Mouse (Mus musculus) CH12.LX (cell line): ENCODE measurements around the gene Kpna3. TPM values are rescaled to one million over a fixed set of nuclear protein-coding genes. Genes with fewer than 3 reads are reported as not detected.
A peak's percentile ranks its signal among the peaks of the same experiment; 100 is the strongest.

ENCODE experiments used
- DNase-seq: peaks from one replicate; pipeline ENCODE4 v3.0.0-alpha.2; 2013; ENCODE audit errors: extremely low read depth
- H3K27ac ChIP-seq: 2 replicates; pipeline ENCODE4 v1.5.1; 2012; ENCODE audit warnings: low read depth, mild to moderate bottlenecking, control low read depth, moderate library complexity; ENCODE audit not compliant: insufficient read depth
- H3K27me3 ChIP-seq: replicated peaks from 2 replicates; pipeline ENCODE3; 2012; ENCODE audit warnings: inconsistent platforms
- H3K36me3 ChIP-seq, 2 experiments: replicated peaks in 1 of 2; 2 replicates each; pipeline versions ENCODE3 to v1.6.1; 2012; ENCODE audit warnings: inconsistent platforms in 1 of 2, low read length in 1 of 2, mild to moderate bottlenecking in 1 of 2, mixed read lengths in 1 of 2, moderate library complexity in 1 of 2; ENCODE audit not compliant: control insufficient read depth in 1 of 2, insufficient read depth in 1 of 2
- H3K4me1 ChIP-seq, 2 experiments: 2 replicates each; pipeline ENCODE4 v1.6.1; 2012; ENCODE audit warnings: inconsistent platforms in 1 of 2, moderate library complexity in 1 of 2; ENCODE audit not compliant: insufficient read depth in 2 of 2, control insufficient read depth in 1 of 2
- H3K4me2 ChIP-seq: 2 replicates; pipeline ENCODE4 v1.6.1; 2012; ENCODE audit warnings: low read depth, mild to moderate bottlenecking, control low read depth; ENCODE audit not compliant: poor library complexity, insufficient read depth, severe bottlenecking
- H3K4me3 ChIP-seq, 3 experiments: fragments of 150-350 bp in 1 of 3; sonication (generic) in 1 of 3; replicated peaks in 1 of 3; 2 replicates each; pipeline versions ENCODE3 to v1.5.1; 2011 to 2012; ENCODE audit warnings: low read depth in 2 of 3, low read length in 2 of 3, mild to moderate bottlenecking in 2 of 3, moderate library complexity in 2 of 3, control low read depth in 1 of 3, improper control_type of control experiment in 1 of 3, inconsistent platforms in 1 of 3, mixed read lengths in 1 of 3; ENCODE audit not compliant: poor library complexity in 1 of 3
- H3K79me2 ChIP-seq: replicated peaks from 2 replicates; pipeline ENCODE4 v1.6.1; 2012; ENCODE audit warnings: mild to moderate bottlenecking, moderate library complexity; ENCODE audit not compliant: control insufficient read depth, poor library complexity, insufficient read depth, severe bottlenecking; ENCODE audit errors: extremely low read depth
- H3K9ac ChIP-seq: 2 replicates; pipeline ENCODE4 v1.6.1; 2012; ENCODE audit warnings: low read depth, mild to moderate bottlenecking, control low read depth, moderate library complexity; ENCODE audit not compliant: insufficient read depth
- H3K9me3 ChIP-seq: replicated peaks from 2 replicates; pipeline ENCODE3; 2012; ENCODE audit warnings: low read length, inconsistent platforms, mixed read lengths
- CHD1 ChIP-seq: IDR thresholded peaks from 2 replicates; pipeline ENCODE4 v1.6.1; 2012; ENCODE audit warnings: low read depth, low read length, improper control_type of control experiment, inconsistent platforms
- ELF1 ChIP-seq: IDR thresholded peaks from 2 replicates; pipeline ENCODE4 v1.6.1; 2014; ENCODE audit warnings: low read depth, mild to moderate bottlenecking, inconsistent platforms, low read length, improper control_type of control experiment
- EP300 ChIP-seq: IDR thresholded peaks from 2 replicates; pipeline ENCODE4 v1.6.1; 2011; ENCODE audit warnings: low read length, improper control_type of control experiment
- ETS1 ChIP-seq: conservative IDR thresholded peaks from 2 replicates; pipeline ENCODE4 v1.6.1; 2012; ENCODE audit warnings: low read depth, mild to moderate bottlenecking, inconsistent platforms, low read length, improper control_type of control experiment, moderate library complexity
- GABPA ChIP-seq: IDR thresholded peaks from 2 replicates; pipeline ENCODE4 v1.6.1; 2012; ENCODE audit warnings: low read depth, low read length, improper control_type of control experiment, inconsistent platforms; ENCODE audit not compliant: insufficient replicate concordance
- HCFC1 ChIP-seq: IDR thresholded peaks from 2 replicates; pipeline ENCODE4 v1.6.1; 2012; ENCODE audit warnings: low read depth, mild to moderate bottlenecking, inconsistent platforms, low read length, improper control_type of control experiment
- MEF2A ChIP-seq: IDR thresholded peaks from 2 replicates; pipeline ENCODE4 v1.6.1; 2014; ENCODE audit warnings: low read depth, mild to moderate bottlenecking, inconsistent platforms, low read length, improper control_type of control experiment, borderline replicate concordance
- MYC ChIP-seq: IDR thresholded peaks from 2 replicates; pipeline ENCODE4 v1.6.1; 2011; ENCODE audit warnings: low read depth, mild to moderate bottlenecking, improper control_type of control experiment, low read length
- NELFE ChIP-seq: IDR thresholded peaks from 2 replicates; pipeline ENCODE4 v1.6.1; 2011; ENCODE audit warnings: low read depth, low read length, improper control_type of control experiment
- NRF1 ChIP-seq: IDR thresholded peaks from 2 replicates; pipeline ENCODE4 v1.6.1; 2014; ENCODE audit warnings: low read depth, mild to moderate bottlenecking, inconsistent platforms, low read length, improper control_type of control experiment, moderate library complexity
- PAX5 ChIP-seq: IDR thresholded peaks from 2 replicates; pipeline ENCODE4 v1.6.1; 2012; ENCODE audit warnings: low read length, inconsistent platforms, mixed read lengths
- POLR2A ChIP-seq: IDR thresholded peaks from 2 replicates; pipeline ENCODE4 v1.6.1; 2011; ENCODE audit warnings: low read depth, mild to moderate bottlenecking, improper control_type of control experiment, low read length
- POLR2AphosphoS2 ChIP-seq: IDR thresholded peaks from 2 replicates; pipeline ENCODE4 v1.6.1; 2011; ENCODE audit warnings: low read depth, low read length, improper control_type of control experiment
- RCOR1 ChIP-seq: conservative IDR thresholded peaks from 2 replicates; pipeline ENCODE4 v1.6.1; 2012; ENCODE audit warnings: low read depth, mild to moderate bottlenecking, inconsistent platforms, low read length, improper control_type of control experiment
- SIN3A ChIP-seq: IDR thresholded peaks from 2 replicates; pipeline ENCODE4 v1.6.1; 2012; ENCODE audit warnings: low read length, improper control_type of control experiment, inconsistent platforms
- SMC3 ChIP-seq: IDR thresholded peaks from 2 replicates; pipeline ENCODE4 v1.6.1; 2011; ENCODE audit warnings: low read depth, low read length, improper control_type of control experiment
- TBP ChIP-seq: conservative IDR thresholded peaks from 2 replicates; pipeline ENCODE4 v1.6.1; 2011; ENCODE audit warnings: low read depth, low read length, improper control_type of control experiment
- UBTF ChIP-seq: IDR thresholded peaks from 2 replicates; pipeline ENCODE4 v1.6.1; 2012; ENCODE audit warnings: low read depth, mild to moderate bottlenecking, inconsistent platforms, low read length, improper control_type of control experiment, moderate library complexity
- ZMIZ1 ChIP-seq: IDR thresholded peaks from 2 replicates; pipeline ENCODE4 v1.6.1; 2012; ENCODE audit warnings: low read depth, mild to moderate bottlenecking, inconsistent platforms, low read length, improper control_type of control experiment
- dilution Hi-C: fragments of 300-500 bp; cut with MboI; formaldehyde crosslinking; loops from 2 replicates; pipeline ENCODE4 v1.14.3; 2020; ENCODE audit warnings: low sequenced_read_pairs; ENCODE audit not compliant: extremely low pct_unique_long_range_greater_than_20kb, extremely low pct_ligation_motif_present
- in situ Hi-C: fragments of 300-500 bp; cut with MboI; formaldehyde crosslinking; loops from 3 replicates; pipeline ENCODE4 v1.14.3; 2019; ENCODE audit warnings: low sequenced_read_pairs, low pct_ligation_motif_present, low pct_unique_long_range_greater_than_20kb, mixed read lengths
- polyA plus RNA-seq: library from polyadenylated mRNA; unstranded; fragments of >175 nt; gene quantifications from 2 replicates; pipeline ENCODE4 v1.2.1, GENCODE M21; 2012; ENCODE audit warnings: low read depth; ENCODE audit not compliant: insufficient read length
- total RNA-seq, 2 experiments: library from RNA; depleted of rRNA; stranded (reverse); fragments of 300-350 nt in 1 of 2; fragments of >200 nt in 1 of 2; gene quantifications; 2 replicates each; pipeline ENCODE4 v1.2.3; 2012 to 2014

Kpna3 gene
- total and polyA plus RNA-seq, 3 experiments = 21.3 to 85.9 (median 75.4) TPM

GRCm38 (mm10) chr14:61360981-61361511 lies 78.6 kb downstream of the Kpna3 start:
- Histone ChIP-seq H3K27ac (no peak overlapping the region; the same call in 1 of the 2 replicates), H3K4me3 (peak overlapping the region in 2 of 3 experiments; percentile 38 to 67), H3K4me2 (peak overlapping the region; percentile 55; the same call in 1 of the 2 replicates), H3K36me3 (peaks cover 0 to 41% of the 10 kb centered on the region in 2 experiments), H3K9ac (peak overlapping the region; percentile 22; the same call in 1 of the 2 replicates), H3K27me3 (no peaks in the 10 kb centered on the region), H3K79me2 (no peaks in the 10 kb centered on the region), H3K9me3 (no peaks in the 10 kb centered on the region), H3K4me1 (peaks cover 4 to 26% of the 10 kb centered on the region in 2 experiments)
- TF ChIP-seq PAX5 = no peak
- no peak for TF ChIP-seq MYC
- TF ChIP-seq NELFE = no peak
- TF ChIP-seq SIN3A = no peak
- DNase-seq = no peak
- dilution Hi-C loops = no loop called here
- in situ Hi-C loops = no loop called here

DNA sequence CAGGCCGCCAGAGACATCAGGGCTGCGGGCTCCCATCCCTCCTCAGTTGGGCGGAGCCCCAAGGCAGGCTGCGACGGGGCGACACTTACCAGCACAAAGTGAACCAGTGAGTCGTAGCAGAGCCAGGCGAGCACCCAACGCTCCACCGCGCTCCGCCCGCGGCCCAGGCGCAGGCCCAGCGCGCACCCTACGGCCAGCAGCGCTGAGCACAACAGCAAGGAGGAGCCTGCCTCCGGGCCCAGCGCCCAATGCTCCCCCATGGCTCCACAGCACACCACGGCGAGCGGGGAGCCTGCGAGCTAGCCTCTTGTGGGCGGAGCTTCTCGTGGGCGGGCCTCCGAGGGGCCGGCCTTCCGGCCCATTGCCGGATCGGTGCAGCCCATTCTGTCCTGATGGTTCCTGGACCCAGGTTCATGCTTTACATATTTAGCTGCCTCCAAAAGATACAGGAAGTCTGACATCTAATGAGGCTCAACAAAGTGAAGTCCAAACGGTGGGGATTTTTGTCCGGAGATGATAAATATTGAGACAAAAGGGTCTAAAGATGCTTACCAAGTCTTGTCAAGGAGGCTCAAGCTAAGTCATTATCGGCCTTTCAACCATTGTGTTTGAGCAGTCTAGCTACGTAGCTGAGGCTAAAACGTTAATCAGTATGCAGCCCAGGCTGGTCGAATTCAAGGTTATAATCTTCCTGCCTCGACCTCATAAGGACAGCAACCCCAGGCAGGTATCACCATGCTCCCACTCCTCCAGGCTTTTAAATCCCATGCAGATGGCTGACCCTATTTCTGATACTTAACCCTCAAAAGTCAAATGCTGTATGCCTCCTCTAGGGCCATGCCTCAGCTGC lies 79.3 kb downstream of the Kpna3 start, which contains the start of gene Ebpl:
Ebpl (minus strand) TSS at position 309 of the 850 bp plus-strand sequence.
- Histone ChIP-seq H3K9me3 (no peaks in the 10 kb centered on the region), H3K27ac (peak within 1 kb of the TSS; percentile 55), H3K79me2 (no peaks in the 10 kb centered on the region), H3K36me3 (peaks cover 0 to 41% of the 10 kb centered on the region in 2 experiments), H3K9ac (peak within 1 kb of the TSS; percentile 41), H3K4me2 (peak within 1 kb of the TSS; percentile 55), H3K27me3 (no peaks in the 10 kb centered on the region), H3K4me1 (peaks cover 4 to 32% of the 10 kb centered on the region in 2 experiments), H3K4me3 (peak within 1 kb of the TSS; percentile 64 to 82 (median 67))
- TF ChIP-seq GABPA (no peak), ETS1 (no peak), TBP (0 out of 2 replicates have a peak, but pooled peaks have one; percentile 33), MEF2A (no peak), RCOR1 (no peak), ZMIZ1 (peak; percentile 81), SMC3 (no peak), CHD1 (no peak), NELFE (peak; percentile 89), POLR2A (peak; percentile 95), HCFC1 (peak; percentile 20; the same call in 1 of the 2 replicates), UBTF (peak; percentile 96; the same call in 1 of the 2 replicates), ELF1 (peak; percentile 81), PAX5 (no peak), NRF1 (peak; percentile 81), POLR2AphosphoS2 (peak; percentile 83), EP300 (no peak)
- DNase-seq = peak; percentile 93
- dilution Hi-C loops (no loop called here), in situ Hi-C loops (no loop called here)
